Mouse (Mus musculus) cerebellum, adult 2 months (tissue): Measurements from ENCODE around the gene Trpm5.

Experiments used
- CTCF ChIP-seq: fragments of 200-500 bp; IDR thresholded peaks from 2 replicates; pipeline ENCODE4 v1.5.1; 2011; ENCODE audit warnings: low read depth, mild to moderate bottlenecking, control low read depth, low read length, moderate library complexity, borderline replicate concordance; ENCODE audit not compliant: insufficient read depth
- POLR2A ChIP-seq: fragments of 200-500 bp; IDR thresholded peaks from 2 replicates; pipeline ENCODE4 v1.6.1; 2011; ENCODE audit warnings: low read length, control low read depth, borderline replicate concordance; ENCODE audit not compliant: insufficient read depth

DNA sequence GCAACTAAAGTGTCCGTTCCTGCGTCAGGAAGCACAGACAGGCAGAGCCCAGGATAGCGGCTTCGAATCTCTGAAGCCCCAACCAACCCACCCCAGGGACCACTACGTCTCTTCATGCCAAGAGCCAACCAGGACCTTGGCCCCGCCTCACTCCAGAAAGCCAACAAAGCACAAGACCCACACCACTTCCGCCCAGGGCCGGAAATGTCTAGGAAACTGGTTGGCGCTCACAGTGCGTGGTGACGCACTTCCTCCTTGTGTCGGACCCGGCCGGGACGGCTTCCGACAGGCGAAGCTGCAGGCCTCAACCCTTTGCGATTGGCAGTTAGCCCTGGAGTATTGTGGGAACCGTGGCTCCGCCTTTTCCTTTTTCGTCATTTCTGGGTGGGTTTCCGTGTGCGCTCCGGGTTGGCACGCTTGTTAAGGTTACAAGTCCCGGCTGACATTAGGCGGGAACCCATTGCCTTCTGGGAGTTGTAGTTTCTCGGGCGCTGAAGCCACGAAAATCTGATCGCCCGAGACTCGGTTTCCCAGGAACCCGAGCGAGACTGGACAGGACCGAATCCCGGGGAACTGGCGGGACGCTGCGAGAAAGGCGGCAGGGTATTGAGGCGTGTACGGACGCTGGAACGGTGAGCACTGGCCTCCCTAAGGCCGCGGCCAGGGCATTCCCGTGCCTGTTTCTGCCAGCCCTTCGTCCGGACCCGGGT, 25.4 kb downstream of the Trpm5 start, which contains the start of gene Tssc4:
- TF ChIP-seq POLR2A, result peak; percentile 73
- no peak for TF ChIP-seq CTCF
